ENCODE assay signal across 12 mouse cellular contexts in the genomic region with DNA sequence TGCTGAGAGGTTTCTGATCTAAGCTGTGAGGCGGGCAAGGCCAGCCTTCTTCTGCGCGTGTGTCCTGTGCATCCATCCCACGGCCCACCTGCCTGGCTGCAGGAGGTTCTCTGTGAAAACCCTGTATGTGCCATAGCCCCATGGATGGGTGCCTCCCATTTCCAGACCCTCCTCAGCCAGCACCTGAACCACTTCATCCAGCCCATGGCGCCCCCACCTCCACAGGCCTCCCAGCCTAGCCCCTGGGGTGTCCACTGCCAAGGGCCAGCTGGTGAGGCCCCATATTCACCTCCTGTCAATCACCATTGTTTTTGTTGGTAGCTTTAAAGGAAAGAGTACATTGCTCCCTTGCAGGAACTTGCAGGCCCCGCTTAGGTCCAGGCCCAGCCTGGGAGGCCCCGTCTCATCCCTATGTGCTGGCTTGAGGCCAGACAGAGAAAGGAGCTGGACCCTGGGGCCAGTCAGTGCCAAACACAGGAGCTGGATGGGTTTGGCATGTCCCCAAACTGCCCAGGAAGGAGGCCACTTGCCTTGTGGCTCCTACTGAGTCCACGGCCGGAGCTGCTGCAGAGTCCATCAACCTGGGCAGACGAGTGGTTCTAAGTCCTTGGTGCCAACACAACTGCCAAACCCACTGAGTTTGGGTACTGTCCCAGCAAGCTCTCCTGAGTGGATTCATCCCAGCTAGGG. TPM values are rescaled to one million over a fixed set of nuclear protein-coding genes. Genes with fewer than 3 reads are reported as not detected.
DNase-seq lines count a peak whose midpoint lies in the region; ATAC-seq and TF ChIP-seq lines count a peak whose summit lies in the region.
"Had no signal": no experiment of that assay in that cellular context is flagged by ENCODE, and none has a peak within 500 bp of the region (broad histone marks: within the 10 kb centered on the region; RNA-seq: fewer than 3 reads in every experiment).

No protein-coding gene starts in this region.

- H3K9ac ChIP-seq in heart, embryonic 11.5 days (ENCODE audit: low read depth, low read length), result 0 out of 2 replicates have a peak overlapping the region, but pooled peaks have one; percentile 2

- DNase-seq in cerebellum, adult 11 months, result peak; percentile 35
- DNase-seq in heart, adult 8-10 months (ENCODE audit: low spot score), result no peak
- peak; percentile 45 for DNase-seq in kidney, postnatal 10 days
- no peak for DNase-seq in kidney, postnatal 4 days
- no peak for DNase-seq in thymus, adult 2 months
- DNase-seq in thymus, postnatal 10 days (ENCODE audit: low spot score in 2 of 2), result no peak
- DNase-seq: layer of hippocampus, adult 9-11 months; thymus, postnatal 25 days had no signal

- no peaks in the 10 kb centered on the region for H3K9me3 ChIP-seq in heart, embryonic 11.5 days (replicated peaks; ENCODE audit: control insufficient read depth, low read length)

- H3K4me3 ChIP-seq in heart, embryonic 11.5 days (ENCODE audit: low read depth, low read length), result no peak overlapping the region
- H3K4me3 ChIP-seq in thymus, adult 2 months (ENCODE audit: control insufficient read depth, insufficient read depth, low read length), result no peak overlapping the region

- no peaks in the 10 kb centered on the region for H3K36me3 ChIP-seq in heart, embryonic 11.5 days (ENCODE audit: control insufficient read depth, insufficient read depth, low read length)
- no peaks in the 10 kb centered on the region for H3K36me3 ChIP-seq in thymus, adult 2 months (ENCODE audit: control insufficient read depth, insufficient read depth, low read length)

- TF ChIP-seq POLR2A in thymus, adult 2 months (IDR thresholded peaks at IDR 0.05; ENCODE audit: control insufficient read depth, extremely low read depth, insufficient read depth, low read length, poor library complexity), result no peak

- 81% methylated on average over 10 of the region's 10 CpGs for WGBS in heart, embryonic 11.5 days (ENCODE audit: insufficient replicate concordance)
- 96% methylated on average over 10 of the region's 10 CpGs for WGBS in thymus, adult 2 months

- TF ChIP-seq CTCF in thymus, adult 2 months (IDR thresholded peaks at IDR 0.05; ENCODE audit: borderline replicate concordance, control insufficient read depth, extremely low read depth, insufficient read depth, low read length, poor library complexity), result 0 out of 2 replicates have a peak, but pooled peaks have one; percentile 11

- peaks cover 15% of the 10 kb centered on the region for H3K4me1 ChIP-seq in heart, embryonic 11.5 days (ENCODE audit: control insufficient read depth, insufficient read depth, low read length)
- H3K4me1 ChIP-seq in thymus, adult 2 months (replicated peaks; ENCODE audit: control insufficient read depth, insufficient read depth, low read length), result peaks cover 17% of the 10 kb centered on the region

- no peak overlapping the region for H3K27ac ChIP-seq in heart, embryonic 11.5 days (ENCODE audit: low read depth, low read length)
- no peak overlapping the region for H3K27ac ChIP-seq in thymus, adult 2 months (ENCODE audit: control insufficient read depth, insufficient read depth, low read length)
- H3K27ac ChIP-seq: macrophage had no signal

- ATAC-seq in cerebellum, adult (ENCODE audit: insufficient number of reproducible peaks, low FRiP score, low TSS enrichment), result no peak
- ATAC-seq in heart, embryonic 11.5 days (replicated peaks; ENCODE audit: insufficient number of reproducible peaks, low FRiP score, low TSS enrichment), result 0 out of 2 replicates have a peak, but pooled peaks have one; percentile 8
- ATAC-seq: intestine, postnatal 0 days had no signal

- H3K4me2 ChIP-seq in heart, embryonic 11.5 days, result no peak overlapping the region

- no peaks in the 10 kb centered on the region for H3K27me3 ChIP-seq in heart, embryonic 11.5 days (ENCODE audit: control insufficient read depth, insufficient read depth, low read length)
- H3K27me3 ChIP-seq in thymus, adult 2 months (ENCODE audit: control insufficient read depth, insufficient read depth, low read length), result no peaks in the 10 kb centered on the region

RNA-seq across cellular contexts. Expression of a gene that starts 15.4 kb away (rescaled TPM):
- polyA plus RNA-seq in heart, embryonic 11.5 days (2014; fragmentation: Nextera tagmentation; extraction: Ambion mirVana), result 1.5 and 1.7 TPM in 2 replicates
- 1 to 10 TPM; 3.4 to 8.1 (median 4.3) TPM for total RNA-seq in heart, adult 8-10 months (2022)
- polyA plus RNA-seq in thymus, adult 2 months (2012; rRNA removed), result 82.3 and 99.8 TPM in 2 replicates

RNA-seq across cellular contexts. Expression of a gene that starts 24.8 kb away (rescaled TPM):
- 2.6 and 3.1 TPM in 2 replicates for polyA plus RNA-seq in heart, embryonic 11.5 days (2014; fragmentation: Nextera tagmentation; extraction: Ambion mirVana)
- total RNA-seq in heart, adult 8-10 months (2022), result 10 to 100 TPM; 12.3 to 14.7 (median 13.4) TPM
- polyA plus RNA-seq in thymus, adult 2 months (2012; rRNA removed), result 21.1 and 22.8 TPM in 2 replicates

RNA-seq across cellular contexts. Expression of a gene that starts 57.4 kb away (rescaled TPM):
- 0.63 and 0.79 TPM in 2 replicates for polyA plus RNA-seq in heart, embryonic 11.5 days (2014; fragmentation: Nextera tagmentation; extraction: Ambion mirVana)
- total RNA-seq in heart, adult 8-10 months (2022), result 10 to 100 TPM; 19.3 to 24.6 (median 20.6) TPM
- polyA plus RNA-seq in thymus, adult 2 months (2012; rRNA removed), result 3.3 and 4.0 TPM in 2 replicates

Comparison
In these comparisons a context has a peak if more than half of its experiments do, and no peak if none do; other contexts are left out.
1. DNase-seq: peak in cerebellum, adult 11 months (single experiment) and kidney, postnatal 10 days (single experiment); none in heart, adult 8-10 months (single experiment), kidney, postnatal 4 days (0 of 2), thymus, adult 2 months (single experiment) and thymus, postnatal 10 days (0 of 2).
2. RNA of a gene that starts 15.4 kb away (polyA plus RNA-seq): 82.3 to 99.8 TPM in thymus, adult 2 months; 1.5 to 1.7 TPM in heart, embryonic 11.5 days; every median in the first group is over 10 times any median in the second.